Mouse (Mus musculus): ENCODE results near the gene Vps29. TPM values are rescaled to one million over a fixed set of nuclear protein-coding genes. Genes with fewer than 3 reads are reported as not detected.

The Vps29 gene
- polyA plus RNA-seq, 1 experiment from 2014 or later = 245 TPM

- H3K4me3 ChIP-seq = no peak overlapping the region
- no peak overlapping the region for H3K27ac ChIP-seq
- 76% methylated on average over 4 of the region's 4 CpGs for WGBS
- no peaks in the 10 kb centered on the region for H3K9me3 ChIP-seq
- no peak for DNase-seq (ENCODE audit: low spot score)
- H3K36me3 ChIP-seq = no peaks in the 10 kb centered on the region
- no peaks in the 10 kb centered on the region for H3K27me3 ChIP-seq (ENCODE audit: insufficient read depth, poor library complexity, severe bottlenecking)
- peaks cover 2% of the 10 kb centered on the region; the same call in 1 of the 2 replicates for H3K4me1 ChIP-seq
Measured at GRCm38 (mm10) chr5:122345777-122346176, 8.4 kb upstream of the Vps29 start.

- peaks cover 15% of the 10 kb centered on the region for H3K36me3 ChIP-seq
- peaks cover 13% of the 10 kb centered on the region for H3K4me1 ChIP-seq
- no peaks in the 10 kb centered on the region for H3K9me3 ChIP-seq
- no peaks in the 10 kb centered on the region for H3K27me3 ChIP-seq (ENCODE audit: insufficient read depth, poor library complexity, severe bottlenecking)
- H3K27ac ChIP-seq = peak overlapping the region; percentile 96
- WGBS = under 1% methylated on average over 55 of the region's 57 CpGs
- no peak for DNase-seq (ENCODE audit: low spot score)
- peak overlapping the region; percentile 95 for H3K4me3 ChIP-seq
Measured at GRCm38 (mm10) chr5:122354492-122355067, 411 bp downstream of the Vps29 start.

- no peaks in the 10 kb centered on the region for H3K9me3 ChIP-seq
- H3K27ac ChIP-seq = peak within 1 kb of the TSS; percentile 94
- no peaks in the 10 kb centered on the region for H3K27me3 ChIP-seq (ENCODE audit: insufficient read depth, poor library complexity, severe bottlenecking)
- peaks cover 17% of the 10 kb centered on the region for H3K4me1 ChIP-seq
- under 1% methylated on average over 35 of the region's 46 CpGs for WGBS
- peaks cover 53% of the 10 kb centered on the region for H3K36me3 ChIP-seq
- DNase-seq (ENCODE audit: low spot score) = no peak
- peak within 1 kb of the TSS; percentile 92 for H3K4me3 ChIP-seq
Measured at GRCm38 (mm10) chr5:122371591-122372191, 17.5 kb downstream of the Vps29 start, which contains the start of gene Gpn3. Gene Gpn3 (plus strand): TSS chr5:122371876.

- Histone ChIP-seq H3K36me3 (peaks cover 53% of the 10 kb centered on the region), H3K4me1 (peaks cover 17% of the 10 kb centered on the region), H3K4me3 (peak within 1 kb of the TSS; percentile 92), H3K27me3 (ENCODE audit: insufficient read depth, poor library complexity, severe bottlenecking) (no peaks in the 10 kb centered on the region), H3K27ac (peak within 1 kb of the TSS; percentile 94), H3K9me3 (no peaks in the 10 kb centered on the region)
- DNase-seq (ENCODE audit: low spot score) = peak; percentile 100
- under 1% methylated on average over 53 of the region's 53 CpGs for WGBS
Measured at GRCm38 (mm10) chr5:122372192-122372769, 18.1 kb downstream of the Vps29 start, which contains the start of gene Fam216a. Gene Fam216a (minus strand): TSS chr5:122372364.

- no peak for DNase-seq (ENCODE audit: low spot score)
- H3K27me3 ChIP-seq (ENCODE audit: insufficient read depth, poor library complexity, severe bottlenecking) = no peaks in the 10 kb centered on the region
- H3K27ac ChIP-seq = peak overlapping the region; percentile 94
- H3K36me3 ChIP-seq = peaks cover 47% of the 10 kb centered on the region
- WGBS = 6% methylated on average over 5 of the region's 5 CpGs
- H3K9me3 ChIP-seq = no peaks in the 10 kb centered on the region
- H3K4me1 ChIP-seq = peaks cover 17% of the 10 kb centered on the region
- H3K4me3 ChIP-seq = peak overlapping the region; percentile 92
Measured at GRCm38 (mm10) chr5:122372878-122373277, 18.7 kb downstream of the Vps29 start.

GRCm38 (mm10) chr5:122377101-122377833 lies 23.1 kb downstream of the Vps29 start:
- Histone ChIP-seq H3K4me1 (peaks cover 13% of the 10 kb centered on the region), H3K4me3 (no peak overlapping the region), H3K9me3 (no peaks in the 10 kb centered on the region), H3K27me3 (ENCODE audit: insufficient read depth, poor library complexity, severe bottlenecking) (no peaks in the 10 kb centered on the region), H3K27ac (no peak overlapping the region), H3K36me3 (peaks cover 70% of the 10 kb centered on the region)
- 83% methylated on average over 4 of the region's 4 CpGs for WGBS
- DNase-seq (ENCODE audit: low spot score) = no peak

- Histone ChIP-seq H3K9me3 (no peaks in the 10 kb centered on the region), H3K27me3 (ENCODE audit: insufficient read depth, poor library complexity, severe bottlenecking) (no peaks in the 10 kb centered on the region), H3K36me3 (peaks cover 75% of the 10 kb centered on the region), H3K27ac (no peak overlapping the region), H3K4me3 (no peak overlapping the region), H3K4me1 (peaks cover 9% of the 10 kb centered on the region)
- WGBS = 92% methylated on average over 12 of the region's 12 CpGs
- DNase-seq (ENCODE audit: low spot score) = no peak
Measured at GRCm38 (mm10) chr5:122378171-122378570, 24.0 kb downstream of the Vps29 start.

GRCm38 (mm10) chr5:122379374-122380155 lies 25.4 kb downstream of the Vps29 start:
- Histone ChIP-seq H3K36me3 (peaks cover 66% of the 10 kb centered on the region), H3K27ac (no peak overlapping the region), H3K9me3 (no peaks in the 10 kb centered on the region), H3K27me3 (ENCODE audit: insufficient read depth, poor library complexity, severe bottlenecking) (no peaks in the 10 kb centered on the region), H3K4me1 (no peaks in the 10 kb centered on the region; the same call in 1 of the 2 replicates), H3K4me3 (no peak overlapping the region)
- DNase-seq (ENCODE audit: low spot score) = no peak
- WGBS = 62% methylated on average over 11 of the region's 11 CpGs

GRCm38 (mm10) chr5:122390006-122390405 lies 35.8 kb downstream of the Vps29 start:
- no peak overlapping the region for H3K27ac ChIP-seq
- no peak overlapping the region for H3K4me3 ChIP-seq
- H3K4me1 ChIP-seq = peaks cover 9% of the 10 kb centered on the region
- H3K9me3 ChIP-seq = no peaks in the 10 kb centered on the region
- H3K36me3 ChIP-seq = peaks cover 8% of the 10 kb centered on the region
- DNase-seq (ENCODE audit: low spot score) = no peak
- 89% methylated on average over 5 of the region's 5 CpGs for WGBS
- no peaks in the 10 kb centered on the region for H3K27me3 ChIP-seq (ENCODE audit: insufficient read depth, poor library complexity, severe bottlenecking)

- H3K9me3 ChIP-seq = no peaks in the 10 kb centered on the region
- no peaks in the 10 kb centered on the region for H3K27me3 ChIP-seq (ENCODE audit: insufficient read depth, poor library complexity, severe bottlenecking)
- H3K4me3 ChIP-seq = no peak overlapping the region
- H3K27ac ChIP-seq = no peak overlapping the region
- peaks cover 10% of the 10 kb centered on the region for H3K36me3 ChIP-seq
- peaks cover 9% of the 10 kb centered on the region for H3K4me1 ChIP-seq
- no peak for DNase-seq (ENCODE audit: low spot score)
Measured at GRCm38 (mm10) chr5:122390671-122391070, 36.5 kb downstream of the Vps29 start.

- H3K4me3 ChIP-seq = peak overlapping the region; percentile 96
- H3K9me3 ChIP-seq = no peaks in the 10 kb centered on the region
- H3K27me3 ChIP-seq (ENCODE audit: insufficient read depth, poor library complexity, severe bottlenecking) = no peaks in the 10 kb centered on the region
- H3K36me3 ChIP-seq = peaks cover 10% of the 10 kb centered on the region
- peak overlapping the region; percentile 90 for H3K27ac ChIP-seq
- H3K4me1 ChIP-seq = peaks cover 9% of the 10 kb centered on the region
- WGBS = 49% methylated on average over 16 of the region's 16 CpGs
- no peak for DNase-seq (ENCODE audit: low spot score)
Measured at GRCm38 (mm10) chr5:122391178-122391785, 37.1 kb downstream of the Vps29 start.

GRCm38 (mm10) chr5:122391786-122392180 lies 37.6 kb downstream of the Vps29 start, which contains the start of gene Arpc3:
Gene Arpc3 (plus strand): TSS chr5:122391878.
- H3K4me3 ChIP-seq = peak within 1 kb of the TSS; percentile 96
- peaks cover 14% of the 10 kb centered on the region for H3K36me3 ChIP-seq
- peaks cover 9% of the 10 kb centered on the region for H3K4me1 ChIP-seq
- no peaks in the 10 kb centered on the region for H3K9me3 ChIP-seq
- under 1% methylated on average over 39 of the region's 39 CpGs for WGBS
- H3K27ac ChIP-seq = peak within 1 kb of the TSS; percentile 90
- DNase-seq (ENCODE audit: low spot score) = peak; percentile 90
- no peaks in the 10 kb centered on the region for H3K27me3 ChIP-seq (ENCODE audit: insufficient read depth, poor library complexity, severe bottlenecking)

Measured in heart, embryonic 10.5 days (tissue).